Mouse (Mus musculus) layer of hippocampus, postnatal 10 days (tissue): ENCODE results near the gene Mast4. TPM values are rescaled to one million over a fixed set of nuclear protein-coding genes. Genes with fewer than 3 reads are reported as not detected.

Experiments
- DNase-seq, 2 experiments: peaks; one replicate each; pipeline ENCODE4 v3.0.0; 2021; ENCODE audit warnings: low spot score in 2 of 2
- total RNA-seq, 2 experiments: library from RNA; stranded (reverse); gene quantifications; 2 replicates each; pipeline ENCODE4 v1.2.3; 2021

The Mast4 gene
- total RNA-seq, 2 experiments from 2014 or later: 37.9 to 39.3 TPM

- no peak for DNase-seq
Observed at GRCm38 (mm10) chr13:102725416-102725815, 608.9 kb downstream of the Mast4 start.

- no peak for DNase-seq
Observed at GRCm38 (mm10) chr13:102716973-102717372, 617.3 kb downstream of the Mast4 start.

- DNase-seq: no peak
Observed at GRCm38 (mm10) chr13:102700744-102701143, 633.6 kb downstream of the Mast4 start.

GRCm38 (mm10) chr13:102700176-102700575 lies 634.1 kb downstream of the Mast4 start:
- DNase-seq: no peak

- peak; percentile 56 to 65 for DNase-seq
Observed at GRCm38 (mm10) chr13:102698751-102699323, 635.5 kb downstream of the Mast4 start.

- no peak for DNase-seq
Observed at GRCm38 (mm10) chr13:102698335-102698734, 636.0 kb downstream of the Mast4 start.

- no peak for DNase-seq
Observed at GRCm38 (mm10) chr13:102695121-102695905, 639.0 kb downstream of the Mast4 start.

- no peak for DNase-seq
Observed at GRCm38 (mm10) chr13:102694154-102694553, 640.1 kb downstream of the Mast4 start.

GRCm38 (mm10) chr13:102693341-102693801 lies 640.9 kb downstream of the Mast4 start, which contains the start of gene Cd180:
Gene Cd180, plus strand, starts transcription at chr13:102693558.
- DNase-seq: no peak

- DNase-seq: no peak
Observed at GRCm38 (mm10) chr13:102691408-102692150, 642.7 kb downstream of the Mast4 start.

GRCm38 (mm10) chr13:102690184-102690583 lies 644.1 kb downstream of the Mast4 start:
- DNase-seq: no peak

GRCm38 (mm10) chr13:102689201-102690090 lies 644.9 kb downstream of the Mast4 start:
- DNase-seq: no peak

GRCm38 (mm10) chr13:102688121-102688520 lies 646.2 kb downstream of the Mast4 start:
- no peak for DNase-seq

- DNase-seq: no peak
Observed at GRCm38 (mm10) chr13:102684890-102685289, 649.4 kb downstream of the Mast4 start.
